Mouse (Mus musculus): ENCODE data around the gene Itprip.

Itprip gene

DNA sequence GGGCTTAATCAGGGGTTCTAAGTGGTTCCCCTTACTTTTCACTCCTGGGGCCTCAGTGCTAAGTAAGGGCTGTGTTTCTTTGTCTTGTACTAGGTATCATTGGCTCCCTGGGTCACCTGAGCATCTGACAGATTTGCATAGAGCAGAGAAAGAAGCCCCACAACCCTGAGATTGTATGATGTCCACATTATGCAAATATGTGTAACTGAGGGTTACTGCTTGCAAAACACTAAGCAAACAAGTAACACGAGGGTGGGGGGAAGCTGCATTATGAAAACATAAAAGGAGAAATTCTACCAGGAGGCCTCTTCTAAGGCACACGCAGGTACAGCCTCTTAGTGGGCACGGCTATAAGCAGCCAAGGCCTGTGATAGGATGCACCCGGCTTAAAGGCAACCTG, 3.8 kb downstream of the Itprip start:
- DNase-seq (ENCODE audit: low read depth, low spot score): peak; percentile 58

DNA sequence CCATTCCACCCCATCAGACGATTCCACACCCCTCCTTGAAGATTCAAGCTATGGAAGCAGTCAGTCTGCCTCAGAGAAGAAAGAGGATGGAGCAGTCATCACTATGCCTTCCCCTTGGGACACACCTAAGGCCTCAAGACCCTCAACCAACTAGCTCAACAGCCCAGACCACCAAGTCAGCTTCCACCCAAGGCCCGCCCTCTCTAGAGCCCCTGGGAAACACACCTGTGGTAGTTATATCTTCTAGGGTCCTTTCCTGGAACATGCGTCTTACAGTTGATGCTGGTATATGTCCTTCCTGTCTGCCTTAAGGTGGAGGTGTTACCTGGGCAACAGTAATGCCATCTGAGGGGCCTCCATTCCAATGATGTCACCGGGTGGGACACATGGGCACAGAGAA, 4.9 kb downstream of the Itprip start:
- DNase-seq (ENCODE audit: low read depth, low spot score): no peak

DNA sequence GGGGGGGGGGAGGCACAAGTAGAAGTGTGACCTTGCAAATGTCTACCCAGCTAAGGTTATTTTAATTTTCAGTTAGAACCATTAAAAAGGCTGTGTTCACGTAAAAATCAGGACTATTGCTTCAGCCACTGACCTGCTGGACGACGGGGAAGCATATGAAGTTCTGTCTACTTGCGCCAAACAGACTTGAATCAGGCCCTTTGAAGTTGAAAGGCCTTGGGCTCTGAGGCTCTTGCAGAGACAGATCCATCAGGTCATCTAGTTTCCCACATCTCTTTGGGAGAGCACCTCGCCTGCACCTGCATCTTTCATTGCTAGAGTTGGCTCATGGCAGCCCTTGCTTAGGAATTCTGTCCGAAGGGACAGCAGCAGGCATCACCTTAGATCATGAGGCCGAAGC, 5.8 kb downstream of the Itprip start:
- DNase-seq (ENCODE audit: low read depth, low spot score): no peak

DNA sequence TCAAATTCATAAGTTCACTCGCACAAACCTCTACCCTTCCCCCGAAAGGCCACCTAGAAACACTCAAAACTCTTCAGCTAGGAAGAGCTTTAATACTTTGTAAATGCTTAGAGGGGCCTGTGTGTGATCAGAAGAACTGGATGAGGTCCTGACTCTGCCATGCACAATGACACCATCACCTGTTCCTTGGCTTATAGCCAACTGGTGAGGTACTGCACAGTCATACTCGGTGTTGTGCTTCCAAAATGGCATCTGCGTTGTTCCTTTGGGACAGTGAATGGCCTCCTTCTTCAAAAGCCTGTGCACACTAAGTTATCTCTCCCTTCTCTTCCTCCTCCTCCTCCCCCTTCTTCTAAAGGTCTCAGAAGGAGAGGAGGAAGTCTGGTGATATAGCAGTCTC, 8.3 kb downstream of the Itprip start:
- DNase-seq (ENCODE audit: low read depth, low spot score): peak; percentile 64

DNA sequence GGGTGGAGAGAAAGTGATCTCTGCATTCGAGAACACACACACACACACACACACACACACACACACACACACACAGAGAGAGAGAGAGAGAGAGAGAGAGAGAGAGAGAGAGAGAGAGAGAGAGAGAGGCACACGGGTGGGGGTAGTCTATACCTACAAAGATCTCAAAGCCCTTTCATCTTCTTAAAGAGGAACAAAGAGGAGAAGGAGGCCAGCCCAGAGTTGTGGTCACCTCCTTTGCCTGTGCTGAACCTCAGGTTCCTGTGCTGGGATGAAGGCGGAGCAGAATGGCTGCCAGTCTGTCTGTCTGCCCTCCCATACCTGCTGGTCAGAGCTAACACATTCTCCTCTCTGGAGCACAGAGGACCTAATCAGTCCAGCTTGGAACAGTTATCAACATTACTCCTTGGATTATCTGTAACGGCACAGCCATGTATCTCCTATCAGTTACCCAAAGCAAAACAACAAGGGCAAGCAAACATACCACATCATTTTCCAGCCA, 8.9 kb downstream of the Itprip start:
- DNase-seq (ENCODE audit: low read depth, low spot score): peak; percentile 74

DNA sequence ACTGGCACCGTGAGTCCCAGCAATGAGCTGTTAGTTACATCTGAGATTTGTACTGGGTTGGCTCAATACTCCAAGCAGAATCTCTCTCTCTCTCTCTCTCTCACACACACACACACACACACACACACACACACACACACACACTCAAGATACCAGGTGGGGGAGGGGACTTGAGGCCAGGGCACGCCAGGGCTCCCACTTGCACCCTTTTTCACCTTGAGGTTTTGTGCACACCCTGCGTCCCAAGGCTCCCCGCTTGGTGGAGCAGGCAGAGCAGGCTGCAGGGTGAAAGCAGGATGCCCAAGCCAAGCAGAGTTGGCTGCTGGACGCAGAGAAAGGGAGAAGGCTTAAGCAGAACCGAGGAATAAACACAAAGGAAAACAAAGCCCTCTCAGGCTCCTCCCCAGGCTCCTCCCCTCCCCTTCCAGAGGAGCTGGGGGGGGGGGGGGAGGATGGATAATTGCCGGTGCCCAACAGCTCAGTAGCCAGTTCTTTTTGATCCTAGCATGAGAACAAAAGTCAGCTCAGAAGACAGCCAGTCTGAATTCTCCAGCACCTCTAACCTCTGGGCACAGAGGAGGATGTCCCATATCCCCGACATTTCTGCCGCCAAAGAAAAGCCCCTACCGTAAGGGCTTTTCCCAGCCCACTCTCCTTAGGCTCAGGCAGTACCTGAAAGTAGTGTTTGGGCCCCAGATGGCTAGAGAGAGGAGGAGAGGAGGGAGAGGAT, 9.5 kb downstream of the Itprip start:
- peak; percentile 63 for DNase-seq (ENCODE audit: low read depth, low spot score)

- peak; percentile 22 for DNase-seq (ENCODE audit: low read depth, low spot score)
These were observed 10.1 kb downstream of the Itprip start for GRCm38 (mm10) chr19:47908961-47909371.

- no peak for DNase-seq (ENCODE audit: low read depth, low spot score)
These were observed 11.5 kb downstream of the Itprip start for GRCm38 (mm10) chr19:47907596-47907995.

DNA sequence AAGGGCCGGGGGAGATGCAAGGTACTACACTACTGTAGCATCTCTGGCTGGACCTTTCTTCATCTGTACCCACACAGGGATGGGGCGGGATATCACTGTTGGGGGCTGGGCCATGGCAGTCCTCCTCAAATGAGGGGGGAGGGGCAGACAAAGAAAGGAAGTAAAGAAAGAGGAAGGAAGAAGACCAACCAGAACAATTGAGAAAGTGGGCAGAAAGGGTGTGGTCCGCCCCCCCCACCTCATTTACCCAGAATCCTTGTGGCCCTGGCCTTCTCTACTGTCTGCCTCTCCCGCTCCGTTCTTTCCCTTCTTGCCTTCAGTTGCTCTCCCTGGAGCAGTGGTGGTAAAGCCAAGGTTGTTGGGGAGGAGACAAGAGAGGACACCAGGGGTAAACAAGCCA, 13.5 kb downstream of the Itprip start:
- DNase-seq (ENCODE audit: low read depth, low spot score): no peak

DNA sequence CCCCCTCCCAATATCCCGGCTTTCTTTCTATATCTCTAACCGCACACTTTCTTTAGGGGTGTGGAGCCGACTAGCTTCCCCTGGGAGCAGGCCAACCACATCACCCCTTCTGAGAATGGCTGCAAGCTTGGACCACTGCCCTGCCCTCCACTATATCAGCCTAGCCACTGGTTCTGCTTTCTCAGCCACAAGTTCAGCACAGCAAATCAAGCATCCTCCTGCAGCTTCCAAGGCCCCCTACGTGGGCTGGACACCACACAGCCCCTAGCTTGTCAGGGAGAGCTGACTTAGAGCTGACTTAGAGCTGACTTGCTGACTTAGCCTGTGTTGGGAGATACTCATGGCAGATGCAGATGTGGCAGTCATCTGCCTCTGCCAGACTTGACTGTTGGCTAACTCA, 14.0 kb downstream of the Itprip start:
- DNase-seq (ENCODE audit: low read depth, low spot score): no peak

DNA sequence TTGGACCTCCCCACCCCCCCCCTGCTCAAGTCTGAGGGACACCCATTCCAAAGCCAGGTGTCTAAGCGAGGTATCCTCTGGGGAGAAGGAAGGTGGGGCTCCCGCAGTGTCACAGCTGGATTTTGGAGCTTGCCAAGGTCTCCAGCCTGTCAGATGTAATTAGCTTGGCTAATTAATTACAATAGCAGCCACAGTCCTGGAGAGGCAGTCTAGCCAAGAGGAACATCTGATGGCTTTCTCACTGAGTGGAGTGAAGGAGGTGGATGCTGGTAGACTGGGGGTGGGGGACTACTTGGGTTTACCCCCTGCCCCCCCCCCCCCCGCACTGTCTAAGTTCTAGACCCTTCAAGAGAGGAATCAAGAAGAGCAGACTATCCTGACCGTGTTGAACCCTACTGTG, 15.4 kb downstream of the Itprip start:
- no peak for DNase-seq (ENCODE audit: low read depth, low spot score)

DNA sequence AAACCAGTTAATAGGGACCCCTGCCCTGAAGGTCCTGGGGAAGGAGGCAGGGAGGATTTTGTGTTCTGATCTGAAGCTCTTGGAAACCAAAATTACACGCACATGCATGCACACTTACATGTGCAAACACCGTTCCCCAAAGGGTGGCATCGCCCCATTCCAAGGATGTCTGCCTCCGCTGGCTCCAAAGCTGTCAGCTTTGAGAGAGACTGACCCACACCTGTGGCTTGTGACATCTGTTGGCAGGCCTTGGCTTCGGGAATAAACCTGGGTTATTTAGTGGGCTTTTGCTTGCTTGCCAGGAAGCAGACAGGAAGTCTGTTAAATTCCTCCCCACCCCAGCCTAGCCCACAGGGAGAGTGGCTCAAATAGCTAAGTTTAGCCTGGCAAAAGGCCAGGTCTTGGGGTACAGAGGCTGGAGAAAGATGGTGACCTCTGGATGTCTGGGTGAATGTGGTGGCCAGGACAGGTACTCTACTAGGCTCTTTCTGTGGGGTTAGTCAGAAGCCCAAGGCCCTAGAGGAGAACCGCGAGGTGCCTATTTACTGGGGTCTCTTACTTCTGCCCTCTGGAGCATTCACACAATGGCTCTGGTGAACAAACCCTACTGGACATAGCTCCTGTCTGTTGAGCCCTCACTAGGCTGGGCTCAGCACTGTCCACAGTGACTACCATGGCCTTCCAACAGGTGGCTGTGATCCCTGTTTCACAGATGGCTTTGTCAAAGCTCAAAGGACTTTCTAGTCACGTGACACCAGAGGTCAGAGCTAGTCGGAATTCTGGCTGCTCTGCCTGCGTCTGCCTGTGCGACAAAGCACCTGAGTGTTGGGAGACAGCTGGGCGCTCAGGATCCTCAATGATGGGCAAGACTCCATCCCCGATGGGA, 16.5 kb downstream of the Itprip start:
- DNase-seq (ENCODE audit: low read depth, low spot score): no peak

- no peak for DNase-seq (ENCODE audit: low read depth, low spot score)
These were observed 18.5 kb downstream of the Itprip start for GRCm38 (mm10) chr19:47900558-47900957.

- DNase-seq (ENCODE audit: low read depth, low spot score): peak; percentile 59
These were observed 19.1 kb downstream of the Itprip start for GRCm38 (mm10) chr19:47900012-47900411.

DNA sequence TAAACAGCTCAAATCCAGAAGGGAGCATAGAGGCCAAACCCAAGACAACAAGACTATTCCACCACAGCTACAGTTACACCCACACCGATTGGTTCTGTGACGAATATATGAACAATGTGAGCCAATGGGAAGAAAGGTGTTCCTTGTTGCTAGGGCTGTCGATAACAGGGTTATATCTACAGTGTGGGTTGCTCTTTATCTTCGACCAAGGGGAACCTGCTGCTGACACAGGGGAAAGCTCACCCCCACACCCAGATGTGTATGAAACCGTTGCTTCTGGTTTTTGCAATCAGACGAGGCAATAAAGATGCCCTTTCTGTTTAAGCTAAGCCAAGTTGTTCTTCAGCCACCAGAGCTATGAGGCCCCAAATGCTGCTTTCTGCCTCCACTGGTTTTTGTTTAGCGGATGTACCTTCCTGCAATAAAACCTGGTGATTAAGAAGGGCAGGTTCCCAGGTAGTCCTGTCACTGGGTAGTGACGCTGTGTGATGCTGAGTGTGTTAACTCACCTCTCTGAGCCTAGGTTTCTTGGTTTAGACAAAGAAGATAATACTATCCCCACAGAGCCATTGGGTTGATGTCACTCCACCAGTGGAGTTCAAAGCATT, 20.5 kb downstream of the Itprip start:
- peak; percentile 52 for DNase-seq (ENCODE audit: low read depth, low spot score)

DNA sequence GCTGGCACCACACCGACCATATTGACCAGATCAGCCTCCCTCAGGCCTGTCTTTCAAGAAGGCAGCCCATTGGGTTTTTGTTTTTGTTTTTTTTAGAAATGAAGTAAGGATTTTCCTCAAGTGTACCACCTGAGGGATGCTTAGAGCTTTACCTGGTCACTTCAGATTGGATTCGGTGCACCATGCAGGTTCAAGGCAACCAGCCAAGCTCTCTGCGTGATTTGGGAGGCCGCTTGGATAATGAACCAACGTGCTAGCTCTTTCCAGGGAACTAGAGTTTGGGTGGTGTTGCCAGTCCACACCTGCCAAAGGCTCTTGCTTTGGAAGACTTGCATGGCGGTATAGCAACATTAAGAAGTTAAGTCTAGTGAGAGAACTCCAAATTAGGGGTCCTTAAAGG, 26.0 kb downstream of the Itprip start:
- DNase-seq (ENCODE audit: low read depth, low spot score): no peak

GRCm38 (mm10) chr19:47891562-47892312, 27.4 kb downstream of the Itprip start:
- DNase-seq (ENCODE audit: low read depth, low spot score): no peak

DNA sequence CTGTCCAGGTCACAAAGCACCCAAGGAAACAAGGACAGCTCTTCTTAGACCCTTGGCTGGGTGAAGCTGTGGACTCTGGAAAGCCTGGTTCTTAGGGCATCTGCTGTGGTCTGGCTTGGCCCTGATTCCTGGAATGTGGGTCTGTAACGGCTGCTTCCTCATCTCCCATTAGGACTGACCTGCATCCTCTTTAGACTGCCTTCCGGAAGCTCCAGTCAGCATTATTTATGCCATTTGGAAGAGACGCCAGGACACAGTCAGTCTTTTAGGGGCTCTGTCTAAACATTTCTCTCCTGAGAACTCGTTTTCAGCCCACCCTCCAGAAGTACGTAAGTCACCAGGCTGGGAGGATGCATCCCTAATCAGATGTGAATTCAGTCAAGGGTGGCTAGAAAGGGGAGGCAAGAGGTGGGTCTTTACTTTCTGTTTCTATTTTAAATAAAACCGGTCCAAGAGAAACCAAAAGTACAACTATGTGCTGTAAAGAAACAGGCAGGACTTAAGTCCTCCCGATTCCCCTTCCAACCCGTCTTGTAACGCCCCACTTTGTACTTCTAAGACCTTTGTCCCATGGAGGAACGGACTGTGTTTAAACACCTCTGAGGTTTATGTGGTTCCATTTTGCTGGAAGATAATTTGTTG, 28.5 kb downstream of the Itprip start:
- DNase-seq (ENCODE audit: low read depth, low spot score): peak; percentile 46

DNA sequence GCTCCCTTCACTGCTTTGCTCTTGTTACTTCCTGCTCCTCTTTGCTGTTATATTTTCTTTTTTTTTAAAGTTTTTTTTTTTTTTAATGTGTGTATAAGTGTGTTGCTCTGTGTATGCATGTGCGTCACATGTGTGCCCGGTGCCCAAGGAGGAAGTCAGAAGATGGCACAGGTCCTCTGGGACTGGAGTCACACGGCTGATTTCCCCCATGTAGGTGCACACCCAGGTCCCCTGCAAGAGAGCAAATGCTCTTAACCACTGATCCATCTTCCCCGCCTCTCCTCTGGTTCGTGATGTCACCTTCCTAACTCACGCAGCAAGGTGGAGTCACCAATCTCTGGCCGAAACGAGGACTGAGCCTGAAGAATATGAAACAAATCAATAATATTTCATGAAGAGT, 31.1 kb downstream of the Itprip start:
- DNase-seq (ENCODE audit: low read depth, low spot score): peak; percentile 42

GRCm38 (mm10) chr19:47887417-47887816, 31.7 kb downstream of the Itprip start:
- peak; percentile 58 for DNase-seq (ENCODE audit: low read depth, low spot score)

- no peak for DNase-seq (ENCODE audit: low read depth, low spot score)
These were observed 32.5 kb downstream of the Itprip start for GRCm38 (mm10) chr19:47886617-47887016.

All from CD4-positive, CD25-positive, alpha-beta regulatory T cell, adult 2 months (primary cell).